Mouse (Mus musculus) myocyte (in vitro differentiated cells): Measurements from ENCODE around the gene Cxcr5. TPM values are rescaled to one million over a fixed set of nuclear protein-coding genes. Genes with fewer than 3 reads are reported as not detected.
A peak's percentile ranks its signal among the peaks of the same experiment; 100 is the strongest.

Experiments used
- H3K27me3 ChIP-seq: one replicate; pipeline ENCODE4 v1.6.1; 2011; ENCODE audit not compliant: control insufficient read depth, insufficient read depth, insufficient read length
- H3K36me3 ChIP-seq: one replicate; pipeline ENCODE4 v1.6.1; 2011; ENCODE audit not compliant: control insufficient read depth, insufficient read depth
- H3K4me2 ChIP-seq: one replicate; pipeline ENCODE4 v1.6.1; 2011; ENCODE audit warnings: low read depth, control low read depth
- H3K4me3 ChIP-seq: one replicate; pipeline ENCODE4 v1.5.1; 2011; ENCODE audit warnings: mild to moderate bottlenecking, control low read depth, moderate library complexity
- H3K79me2 ChIP-seq: one replicate; pipeline ENCODE4 v1.6.1; 2011; ENCODE audit not compliant: control insufficient read depth, insufficient read depth
- H3ac ChIP-seq: one replicate; pipeline ENCODE4 v1.6.1; 2011; ENCODE audit not compliant: control insufficient read depth, insufficient read length
- CEBPB ChIP-seq: IDR thresholded peaks from 2 replicates; pipeline ENCODE4 v1.6.1; 2011; ENCODE audit warnings: mild to moderate bottlenecking, moderate library complexity; ENCODE audit not compliant: poor library complexity, insufficient read depth, severe bottlenecking
- E2F4 ChIP-seq: IDR thresholded peaks from one replicate; pipeline ENCODE4 v1.6.1; 2011; ENCODE audit warnings: mild to moderate bottlenecking, control low read depth, moderate library complexity; ENCODE audit not compliant: insufficient read depth
- MAX ChIP-seq: IDR thresholded peaks from one replicate; pipeline ENCODE4 v1.6.1; 2011; ENCODE audit warnings: low read depth, mild to moderate bottlenecking, control low read depth
- MYOD1 ChIP-seq, 3 experiments: IDR thresholded peaks; one replicate each; pipeline ENCODE4 v1.6.1; 2011; ENCODE audit warnings: control low read depth in 2 of 3, low read depth in 2 of 3, mild to moderate bottlenecking in 2 of 3, moderate library complexity in 1 of 3; ENCODE audit not compliant: insufficient read length in 2 of 3, control insufficient read depth in 1 of 3
- MYOG ChIP-seq, 3 experiments: IDR thresholded peaks; one replicate each; pipeline ENCODE4 v1.6.1; 2011; ENCODE audit warnings: control low read depth in 2 of 3, low read depth in 2 of 3, mild to moderate bottlenecking in 2 of 3; ENCODE audit not compliant: insufficient read length in 2 of 3, control insufficient read depth in 1 of 3, insufficient read depth in 1 of 3
- POLR2A ChIP-seq: IDR thresholded peaks from one replicate; pipeline ENCODE4 v1.6.1; 2011; ENCODE audit warnings: low read depth, mild to moderate bottlenecking, control low read depth, moderate library complexity; ENCODE audit not compliant: insufficient read length
- POLR2AphosphoS2 ChIP-seq: IDR thresholded peaks from one replicate; pipeline ENCODE4 v1.6.1; 2011; ENCODE audit warnings: low read depth, control low read depth; ENCODE audit not compliant: insufficient read length
- REST ChIP-seq: IDR thresholded peaks from one replicate; pipeline ENCODE4 v1.6.1; 2011; ENCODE audit warnings: mild to moderate bottlenecking, control low read depth, moderate library complexity; ENCODE audit not compliant: insufficient read depth, insufficient read length
- SRF ChIP-seq: IDR thresholded peaks from one replicate; pipeline ENCODE4 v1.6.1; 2011; ENCODE audit warnings: low read depth; ENCODE audit not compliant: control insufficient read depth, insufficient read length
- TCF12 ChIP-seq: IDR thresholded peaks from one replicate; pipeline ENCODE4 v1.6.1; 2011; ENCODE audit warnings: mild to moderate bottlenecking, control low read depth; ENCODE audit not compliant: poor library complexity, insufficient read depth, severe bottlenecking
- TCF3 ChIP-seq: IDR thresholded peaks from one replicate; pipeline ENCODE4 v1.6.1; 2011; ENCODE audit warnings: low read depth, control low read depth; ENCODE audit not compliant: insufficient read length
- USF1 ChIP-seq: IDR thresholded peaks from one replicate; pipeline ENCODE4 v1.6.1; 2011; ENCODE audit warnings: low read depth, mild to moderate bottlenecking, control low read depth, moderate library complexity
- polyA plus RNA-seq: library from polyadenylated mRNA; unstranded; fragments of >200 nt; fragmentation: generic; extraction: Trizol; gene quantifications from one replicate; pipeline ENCODE4 v1.2.1, GENCODE M21; 2012; ENCODE audit warnings: missing spikeins

The Cxcr5 gene
- polyA plus RNA-seq, 1 experiment = 0.01 TPM

DNA sequence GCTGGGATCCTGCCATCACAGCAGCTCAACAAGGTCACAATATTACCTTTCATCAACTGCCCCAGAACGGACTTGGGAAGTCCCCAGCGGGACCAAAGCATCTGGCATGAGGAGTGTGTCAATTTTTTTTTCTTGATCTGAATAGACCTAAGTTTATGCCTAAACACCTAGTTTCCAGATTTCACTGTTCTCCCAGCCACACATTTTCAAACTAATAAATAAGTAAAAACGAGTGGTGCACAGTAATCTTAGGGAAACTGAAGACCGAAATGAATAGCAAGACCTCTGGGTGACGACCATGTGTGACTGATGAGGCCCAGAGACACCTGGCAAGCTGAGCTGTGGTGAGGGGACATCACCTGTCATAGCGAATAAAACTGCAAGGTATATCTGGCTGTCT, 39.1 kb upstream of the Cxcr5 start:
- Histone ChIP-seq H3K79me2 (peaks cover 30% of the 10 kb centered on the region), H3ac (no peak overlapping the region), H3K4me2 (no peak overlapping the region), H3K27me3 (no peaks in the 10 kb centered on the region), H3K4me3 (no peak overlapping the region), H3K36me3 (no peaks in the 10 kb centered on the region)
- TF ChIP-seq CEBPB = no peak
- TF ChIP-seq REST = no peak
- no peak for TF ChIP-seq POLR2A
- TF ChIP-seq MAX = no peak
- TF ChIP-seq SRF = no peak
- TF ChIP-seq USF1 = no peak
- no peak for TF ChIP-seq TCF3
- TF ChIP-seq MYOG (IDR thresholded peaks at IDR 0.05; ENCODE audit: control insufficient read depth in 1 of 3, insufficient read depth in 1 of 3, insufficient read length in 2 of 3, low read depth in 2 of 3) = no peak
- no peak for TF ChIP-seq POLR2AphosphoS2
- TF ChIP-seq TCF12 = no peak
- no peak for TF ChIP-seq E2F4
- TF ChIP-seq MYOD1 (IDR thresholded peaks at IDR 0.05; ENCODE audit: control insufficient read depth in 1 of 3, insufficient read length in 2 of 3, low read depth in 2 of 3) = no peak

GRCm38 (mm10) chr9:44599616-44600015, 37.9 kb upstream of the Cxcr5 start:
- no peaks in the 10 kb centered on the region for H3K36me3 ChIP-seq
- no peak for TF ChIP-seq E2F4
- TF ChIP-seq CEBPB = no peak
- no peak for TF ChIP-seq POLR2AphosphoS2
- no peak for TF ChIP-seq TCF12
- TF ChIP-seq POLR2A = no peak
- no peak for TF ChIP-seq TCF3
- TF ChIP-seq MAX = no peak
- TF ChIP-seq SRF = no peak
- no peak for TF ChIP-seq USF1
- no peaks in the 10 kb centered on the region for H3K27me3 ChIP-seq
- no peak overlapping the region for H3ac ChIP-seq
- no peak overlapping the region for H3K4me2 ChIP-seq
- H3K4me3 ChIP-seq = no peak overlapping the region
- peaks cover 20% of the 10 kb centered on the region for H3K79me2 ChIP-seq

DNA sequence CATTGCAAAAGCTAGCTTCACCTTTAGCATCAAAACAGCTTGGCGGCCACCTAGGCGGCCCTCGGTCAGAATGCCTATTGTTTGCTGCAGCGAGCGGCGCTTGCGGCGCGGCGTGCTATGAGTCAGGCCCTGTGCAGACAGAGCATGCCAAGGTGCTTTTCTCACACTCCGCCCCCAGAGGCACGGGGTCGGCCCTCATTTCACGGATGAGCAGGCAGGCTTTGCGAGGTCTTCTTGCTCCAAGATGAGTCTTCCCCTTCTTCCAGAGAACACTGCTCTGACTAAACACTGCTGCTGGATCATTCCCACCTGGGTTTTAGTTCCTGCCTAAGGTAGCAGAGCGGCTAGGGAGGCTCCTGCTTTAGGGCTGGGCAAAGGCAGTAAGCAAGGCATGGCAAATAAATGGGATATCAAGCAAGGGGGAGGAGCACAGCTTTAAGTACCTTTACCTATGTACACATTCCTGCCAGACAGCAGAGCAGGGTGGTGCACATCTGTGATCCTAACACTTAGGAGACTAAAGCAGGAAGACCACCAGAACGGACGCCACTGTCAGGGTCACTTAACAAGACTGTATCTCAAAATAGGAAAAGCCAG, 37.3 kb upstream of the Cxcr5 start:
- H3K79me2 ChIP-seq = peaks cover 16% of the 10 kb centered on the region
- no peaks in the 10 kb centered on the region for H3K27me3 ChIP-seq
- no peak overlapping the region for H3ac ChIP-seq
- TF ChIP-seq POLR2AphosphoS2 (peak; percentile 21), MYOD1 (IDR thresholded peaks at IDR 0.05; ENCODE audit: control insufficient read depth in 1 of 3, insufficient read length in 2 of 3, low read depth in 2 of 3) (no peak), MAX (no peak), TCF3 (no peak), USF1 (no peak)
- H3K36me3 ChIP-seq = no peaks in the 10 kb centered on the region
- no peak overlapping the region for H3K4me3 ChIP-seq
- peak overlapping the region; percentile 18 for H3K4me2 ChIP-seq

GRCm38 (mm10) chr9:44597742-44598141, 36.1 kb upstream of the Cxcr5 start:
- Histone ChIP-seq H3K27me3 (no peaks in the 10 kb centered on the region), H3K4me2 (no peak overlapping the region), H3K4me3 (no peak overlapping the region), H3K36me3 (no peaks in the 10 kb centered on the region), H3K79me2 (peaks cover 6% of the 10 kb centered on the region), H3ac (no peak overlapping the region)
- no peak for TF ChIP-seq USF1
- no peak for TF ChIP-seq CEBPB
- TF ChIP-seq MYOD1 (IDR thresholded peaks at IDR 0.05; ENCODE audit: control insufficient read depth in 1 of 3, insufficient read length in 2 of 3, low read depth in 2 of 3) = no peak
- no peak for TF ChIP-seq TCF3
- no peak for TF ChIP-seq TCF12
- no peak for TF ChIP-seq MYOG (IDR thresholded peaks at IDR 0.05; ENCODE audit: control insufficient read depth in 1 of 3, insufficient read depth in 1 of 3, insufficient read length in 2 of 3, low read depth in 2 of 3)
- no peak for TF ChIP-seq MAX
- TF ChIP-seq E2F4 = no peak
- no peak for TF ChIP-seq SRF
- no peak for TF ChIP-seq REST
- TF ChIP-seq POLR2AphosphoS2 = no peak
- TF ChIP-seq POLR2A = no peak

- Histone ChIP-seq H3K27me3 (no peaks in the 10 kb centered on the region), H3K79me2 (no peaks in the 10 kb centered on the region), H3K36me3 (no peaks in the 10 kb centered on the region), H3ac (no peak overlapping the region), H3K4me2 (no peak overlapping the region), H3K4me3 (no peak overlapping the region)
- TF ChIP-seq MAX = no peak
- no peak for TF ChIP-seq TCF3
- TF ChIP-seq USF1 = no peak
- TF ChIP-seq MYOG (IDR thresholded peaks at IDR 0.05; ENCODE audit: control insufficient read depth in 1 of 3, insufficient read depth in 1 of 3, insufficient read length in 2 of 3, low read depth in 2 of 3) = no peak
- no peak for TF ChIP-seq CEBPB
Observed at GRCm38 (mm10) chr9:44595537-44595930, 33.9 kb upstream of the Cxcr5 start.
